Mouse (Mus musculus) right cerebral cortex, postnatal 36 days (tissue): ENCODE measurements around the gene Lrrn4.

Experiments used
- DNase-seq, 2 experiments: peaks; one replicate each; pipeline ENCODE4 v3.0.0; 2022; ENCODE audit warnings: low spot score in 2 of 2, mixed read lengths in 1 of 2

Lrrn4 gene

DNA sequence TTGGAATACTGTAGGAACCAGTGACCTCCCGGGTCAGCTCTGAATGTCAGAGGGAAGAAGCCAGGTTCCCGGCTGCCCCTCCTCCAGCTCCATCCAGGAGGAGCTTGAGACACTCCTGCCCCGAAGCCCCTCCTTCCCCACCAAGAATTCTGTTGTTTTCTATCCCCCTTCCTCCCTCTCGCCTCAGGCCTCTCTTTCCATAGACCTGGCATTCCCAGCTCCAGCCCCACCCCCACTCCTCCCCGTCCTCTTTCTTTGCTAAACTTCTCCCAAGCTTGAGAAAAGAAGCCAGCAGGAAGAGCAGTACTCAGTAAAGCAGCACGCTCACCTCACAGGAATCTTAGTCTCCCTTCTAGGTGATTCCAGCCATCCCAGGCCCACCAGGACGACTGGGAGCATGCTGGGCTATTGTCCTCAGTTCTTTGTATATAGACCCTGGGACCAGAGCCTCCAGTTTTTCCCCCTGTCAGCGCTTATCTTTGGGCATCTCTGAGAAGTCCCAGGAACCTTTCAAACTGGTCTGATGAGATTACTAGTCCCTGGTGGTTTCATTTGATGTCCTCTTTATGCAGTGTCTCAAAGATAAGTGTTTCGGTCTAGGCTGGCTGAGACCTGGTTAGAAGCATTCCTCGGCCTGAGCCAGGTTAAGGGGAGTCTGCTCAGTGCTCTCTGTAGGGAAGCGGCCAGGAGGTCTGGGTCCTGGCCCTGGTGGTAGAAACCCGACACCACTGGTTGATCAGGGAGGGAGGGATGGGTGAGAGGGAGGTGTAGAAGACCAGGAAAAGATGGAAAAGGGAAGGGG, at the start of gene Lrrn4:
Gene Lrrn4 (minus strand): TSS at position 48 of the 802 bp plus-strand sequence.
- no peak for DNase-seq

DNA sequence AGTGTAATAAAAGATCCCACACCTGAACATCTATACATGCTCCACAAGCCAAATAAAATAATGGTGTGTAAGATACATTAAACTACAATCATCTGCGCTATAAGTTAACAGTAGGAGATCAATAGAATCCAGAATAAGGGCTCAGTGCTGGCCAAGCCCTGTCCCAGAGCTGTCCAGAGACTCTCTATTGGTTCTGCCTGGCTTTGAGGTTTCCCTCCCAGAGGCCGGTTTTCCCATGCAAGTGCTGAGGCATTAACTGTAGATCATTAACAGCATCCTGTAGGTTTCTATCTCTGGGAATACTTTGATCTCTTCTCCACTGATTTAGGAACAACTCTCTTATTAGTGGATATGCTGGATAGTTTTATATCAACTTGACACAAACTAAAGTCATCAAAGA, 48.3 kb upstream of the Lrrn4 start:
- DNase-seq: no peak

DNA sequence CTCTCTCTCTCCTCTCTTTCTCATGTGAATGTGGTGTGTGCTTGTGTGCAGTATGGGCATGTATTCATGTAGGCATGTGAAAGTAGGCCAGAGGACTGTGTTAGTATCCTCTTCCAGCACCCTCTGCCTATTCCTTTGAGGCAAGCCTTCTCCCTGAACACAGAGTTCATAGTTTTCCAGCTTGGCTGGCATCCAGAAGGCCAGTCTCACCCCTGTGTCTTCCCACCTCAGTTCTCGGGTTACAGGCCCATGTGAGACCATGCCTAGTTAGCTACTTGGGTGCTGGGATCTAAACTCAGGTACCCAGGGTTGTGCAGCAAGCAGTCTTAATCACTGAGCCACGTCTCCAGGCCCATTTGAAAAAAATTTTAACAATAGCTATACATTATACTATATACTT, 47.2 kb upstream of the Lrrn4 start:
- no peak for DNase-seq

DNA sequence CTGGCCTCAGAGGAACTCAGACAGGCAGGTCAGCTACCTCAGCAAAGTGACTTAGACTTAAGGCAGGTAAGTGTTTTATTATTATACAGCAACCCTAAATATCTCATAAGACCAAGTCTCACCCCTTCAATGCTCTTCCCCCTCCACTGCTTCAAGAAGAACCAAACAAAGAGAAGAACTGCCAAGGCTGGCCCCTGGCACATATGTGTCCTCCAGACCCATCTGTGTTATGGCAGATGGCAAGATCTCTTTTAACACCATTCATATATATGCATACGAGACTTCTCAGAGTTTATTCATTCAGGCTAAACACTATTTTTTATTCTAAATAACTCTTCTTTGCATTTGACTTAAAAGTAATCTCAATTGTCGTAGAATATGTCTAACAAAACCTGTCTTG, 46.6 kb upstream of the Lrrn4 start:
- DNase-seq: no peak

DNA sequence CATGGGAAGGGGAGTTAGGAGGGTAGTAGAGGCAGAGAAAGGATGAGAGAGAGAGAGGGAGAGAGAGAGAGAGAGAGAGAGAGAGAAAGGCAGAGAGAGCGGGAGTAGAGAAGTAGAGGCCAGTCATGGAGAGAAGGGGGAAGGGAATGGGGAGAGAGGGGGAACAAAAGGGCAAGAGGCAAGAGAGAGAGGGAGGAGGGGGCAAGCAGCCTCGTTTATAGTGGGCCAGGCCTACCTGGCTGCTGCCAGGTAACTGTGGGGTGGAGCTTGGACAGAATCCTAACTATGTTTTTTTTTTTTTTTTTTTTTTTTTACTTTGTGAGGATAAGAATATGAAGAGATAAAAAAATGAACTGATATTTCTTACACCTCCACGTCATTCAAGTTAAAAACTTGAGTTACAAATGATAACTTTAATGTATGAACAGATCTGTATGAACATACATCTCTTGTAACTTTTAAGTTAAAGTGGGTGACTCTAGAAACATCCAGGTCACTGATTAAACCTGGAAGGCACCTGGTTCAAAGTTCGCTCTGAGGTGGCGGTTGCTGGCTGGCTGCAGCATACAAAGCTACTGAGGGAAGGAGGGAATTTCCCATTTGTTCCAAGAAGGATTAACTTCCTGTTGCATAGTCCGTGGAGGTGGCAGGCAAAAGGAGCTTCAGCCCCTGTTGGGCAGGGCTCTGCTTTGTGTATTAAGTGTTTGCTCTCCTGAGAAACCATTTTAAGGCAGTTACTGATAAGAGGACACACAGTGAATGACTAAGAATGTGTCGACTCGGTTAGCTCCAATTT, 42.8 kb upstream of the Lrrn4 start:
- no peak for DNase-seq

DNA sequence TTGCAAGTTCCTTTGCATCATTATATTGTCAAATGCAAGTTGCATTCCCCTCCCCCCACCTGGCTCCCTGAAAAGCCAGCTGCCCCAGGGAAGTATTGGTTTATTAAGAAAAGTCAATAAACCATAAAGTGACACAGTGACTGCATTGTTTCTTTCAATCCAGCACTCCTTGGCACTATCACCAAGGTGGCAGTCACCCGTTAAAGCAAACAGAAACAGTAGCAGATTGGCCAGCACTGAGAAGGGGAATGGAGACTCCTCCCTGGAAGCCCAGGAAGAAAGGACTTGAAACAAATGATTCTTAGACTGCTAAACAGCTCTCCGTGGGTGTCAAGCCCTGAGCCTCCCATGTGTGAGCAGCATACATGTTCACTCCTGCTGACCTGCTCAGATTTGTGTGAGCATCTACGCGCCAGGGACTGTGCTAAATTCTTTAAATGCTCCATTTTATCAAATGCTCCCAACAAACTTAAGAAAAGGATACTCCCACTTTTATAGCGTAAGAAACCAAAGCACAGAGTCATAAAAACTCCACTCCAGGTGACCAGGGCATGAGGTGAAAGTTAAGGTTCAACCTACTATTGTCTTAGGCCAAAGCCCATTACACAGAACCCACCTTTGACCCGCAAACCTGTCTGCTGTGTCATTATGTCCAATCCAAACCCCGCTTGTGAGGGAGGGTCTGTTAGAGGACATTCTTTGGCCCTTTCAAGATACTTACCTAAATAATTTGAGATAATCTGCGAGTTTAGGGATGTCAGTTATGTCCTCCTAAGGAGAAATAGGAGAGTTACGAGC, 41.6 kb upstream of the Lrrn4 start:
- no peak for DNase-seq

DNA sequence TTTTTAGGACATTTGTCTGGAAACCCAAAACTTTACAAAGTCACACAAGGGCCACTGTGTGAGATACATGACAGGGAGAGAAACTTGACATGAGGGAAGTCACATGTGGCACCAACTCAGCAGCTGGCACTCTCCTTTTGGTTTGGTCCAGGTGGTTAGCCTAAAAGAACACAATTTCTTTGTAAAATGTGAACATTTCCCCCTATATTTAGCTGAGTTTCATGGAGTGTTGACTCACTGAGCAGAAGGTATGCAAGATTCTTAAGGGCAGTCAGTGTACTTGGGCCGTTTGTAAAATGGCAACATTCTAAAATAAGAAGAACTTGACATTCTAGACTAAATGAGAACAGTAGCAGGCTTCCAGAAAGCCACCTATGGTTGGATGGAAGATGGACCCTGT, 34.1 kb upstream of the Lrrn4 start:
- DNase-seq: no peak

DNA sequence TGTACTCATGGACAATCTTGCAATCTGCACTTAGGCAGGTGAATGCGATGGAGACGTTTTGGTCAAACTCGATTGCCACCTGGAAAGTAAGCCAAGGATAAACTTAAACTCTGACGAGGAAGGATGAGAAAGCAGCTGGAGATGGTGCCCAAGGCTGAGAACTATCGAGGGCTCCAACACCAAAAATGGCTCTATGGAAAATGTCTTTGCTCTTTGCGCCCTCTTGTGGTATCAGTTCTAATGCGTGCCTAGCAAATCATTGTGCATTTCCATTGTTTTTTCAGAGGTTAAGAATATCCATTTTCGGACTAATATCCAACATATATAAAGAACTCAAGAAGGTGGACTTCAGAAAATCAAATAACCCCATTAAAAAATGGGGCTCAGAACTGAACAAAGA, 26.1 kb upstream of the Lrrn4 start:
- no peak for DNase-seq

DNA sequence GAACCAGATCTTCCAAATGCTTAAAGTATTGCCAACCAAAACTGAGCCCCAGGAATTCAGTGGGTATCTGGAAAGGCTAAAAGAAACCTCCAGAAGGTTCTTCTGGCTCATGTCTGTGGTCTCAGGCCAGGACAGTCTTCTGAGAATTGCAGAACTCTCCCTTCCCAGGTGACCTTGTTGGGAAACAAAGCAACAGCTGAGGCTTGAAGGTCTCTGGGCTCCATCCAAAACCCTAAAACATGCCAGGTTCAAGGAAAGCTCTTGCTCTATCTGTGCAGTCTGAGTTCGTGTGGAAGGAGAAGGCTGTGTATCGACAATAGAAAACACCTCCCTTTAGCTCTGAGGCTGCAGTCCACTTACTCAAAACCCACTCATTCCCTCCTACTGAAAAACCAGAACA, 24.3 kb upstream of the Lrrn4 start:
- DNase-seq: no peak

DNA sequence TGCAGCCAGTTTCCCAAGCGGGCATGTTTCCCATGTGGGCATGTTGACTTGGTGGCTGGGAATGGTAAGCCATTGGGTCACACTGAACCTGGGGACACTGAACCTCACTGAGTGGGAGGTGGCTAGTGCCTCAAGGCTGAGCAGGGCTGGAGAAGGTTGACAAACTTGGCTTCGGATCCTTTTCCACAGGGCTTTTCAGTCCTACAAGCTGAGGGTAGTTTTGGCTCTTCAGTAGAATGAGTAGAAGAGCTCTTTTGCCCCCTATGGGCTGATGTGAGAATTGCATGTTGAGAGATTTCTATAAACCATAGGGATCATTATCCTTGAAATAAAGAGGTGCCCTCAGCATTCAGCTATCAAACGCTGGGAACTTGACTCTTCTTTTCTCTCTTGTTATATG, 22.8 kb upstream of the Lrrn4 start:
- no peak for DNase-seq

DNA sequence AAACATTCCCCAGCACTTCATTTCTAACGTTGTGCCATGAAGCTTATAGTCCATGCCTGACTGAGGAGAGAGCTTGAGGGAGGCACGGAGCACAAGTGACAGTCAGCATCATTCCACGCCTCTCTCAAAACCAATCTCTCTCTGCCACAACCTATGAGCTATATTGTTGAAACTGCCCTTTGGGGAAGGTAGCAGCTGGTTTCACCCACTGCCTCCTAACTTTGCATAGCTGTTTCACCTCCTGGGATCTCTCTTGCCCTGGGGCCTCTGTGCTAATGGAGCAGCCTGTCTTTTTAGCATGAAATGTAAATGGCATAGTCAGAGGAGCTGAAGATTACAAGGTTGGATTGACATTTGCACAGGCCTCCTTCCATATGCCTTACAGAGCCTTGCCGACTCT, 21.4 kb upstream of the Lrrn4 start:
- DNase-seq: no peak

DNA sequence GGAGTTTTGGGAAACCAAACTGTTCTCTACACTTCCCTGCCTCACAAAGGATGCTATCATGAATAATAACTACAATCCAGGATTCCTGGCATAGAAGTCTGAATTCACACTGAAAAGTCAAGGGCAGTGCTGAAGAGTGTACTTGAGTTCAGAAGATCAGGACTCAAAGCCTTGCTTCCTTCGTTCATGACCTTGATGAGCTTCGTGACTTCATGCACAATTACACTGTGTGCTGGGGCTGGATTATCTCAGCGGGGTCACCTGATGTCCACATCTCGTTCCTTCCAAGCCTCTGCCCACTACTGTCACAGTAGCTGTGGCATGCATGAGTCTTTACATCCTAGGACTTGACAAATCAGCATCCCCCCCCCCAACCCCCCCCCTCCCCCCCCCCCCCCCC, 20.9 kb upstream of the Lrrn4 start:
- DNase-seq: no peak

DNA sequence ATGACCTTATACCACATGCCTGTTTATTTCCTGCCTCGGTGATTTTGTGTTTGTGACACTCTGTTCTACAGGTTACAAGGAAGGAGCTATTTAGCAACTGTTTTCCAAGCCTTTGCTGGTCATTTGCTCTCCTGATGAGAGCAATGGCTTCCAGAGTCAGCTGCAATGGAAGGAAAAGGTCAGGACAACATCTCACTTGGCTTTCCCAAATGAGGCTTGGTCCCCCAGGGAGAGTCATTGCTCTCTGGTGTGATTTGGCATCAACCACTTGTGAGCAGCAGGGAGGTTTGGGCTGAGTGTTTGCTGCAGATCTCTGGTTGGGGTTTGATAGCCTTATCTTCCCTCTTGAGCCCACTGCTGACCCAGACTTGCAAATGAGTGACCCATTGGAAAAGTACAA, 19.9 kb upstream of the Lrrn4 start:
- no peak for DNase-seq

DNA sequence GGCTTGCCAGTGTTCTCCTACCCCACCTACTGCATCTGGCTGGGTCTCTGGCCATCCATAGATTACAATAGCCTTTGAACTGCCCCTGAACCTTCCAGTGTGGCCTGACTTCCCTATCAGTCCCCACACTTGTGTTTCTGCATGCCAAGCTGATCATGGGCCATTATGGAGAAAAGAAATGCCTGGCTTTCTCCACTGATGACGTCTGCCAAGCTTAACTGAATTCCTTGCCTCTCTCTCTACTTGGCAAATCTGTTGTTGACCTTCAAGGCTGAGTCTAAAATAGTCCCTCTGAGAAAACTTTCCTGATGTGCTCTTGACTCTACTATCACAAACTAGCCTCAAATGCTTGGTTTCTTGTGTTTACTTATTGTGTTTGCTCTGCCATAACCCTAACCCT, 17.5 kb upstream of the Lrrn4 start:
- DNase-seq: no peak

DNA sequence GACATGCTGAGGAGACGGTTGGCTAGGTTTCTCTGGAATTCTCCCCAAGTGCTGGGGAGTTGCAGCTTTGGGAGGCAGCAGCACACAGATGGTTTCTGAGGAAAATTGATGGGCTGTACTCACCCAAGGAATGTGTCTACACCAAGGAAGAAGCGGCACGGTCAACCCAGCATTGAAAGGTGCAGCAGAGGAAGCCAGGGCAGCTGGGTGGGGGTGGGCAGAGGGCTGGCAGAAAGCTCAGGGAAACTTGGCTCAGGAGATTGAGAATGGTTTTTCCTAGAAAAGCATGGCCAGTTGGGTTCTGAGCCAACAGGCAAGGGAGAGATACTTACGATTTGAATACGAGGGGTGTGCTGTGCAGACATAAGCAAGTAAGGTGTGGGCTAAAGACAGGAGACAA, 13.1 kb upstream of the Lrrn4 start:
- no peak for DNase-seq

DNA sequence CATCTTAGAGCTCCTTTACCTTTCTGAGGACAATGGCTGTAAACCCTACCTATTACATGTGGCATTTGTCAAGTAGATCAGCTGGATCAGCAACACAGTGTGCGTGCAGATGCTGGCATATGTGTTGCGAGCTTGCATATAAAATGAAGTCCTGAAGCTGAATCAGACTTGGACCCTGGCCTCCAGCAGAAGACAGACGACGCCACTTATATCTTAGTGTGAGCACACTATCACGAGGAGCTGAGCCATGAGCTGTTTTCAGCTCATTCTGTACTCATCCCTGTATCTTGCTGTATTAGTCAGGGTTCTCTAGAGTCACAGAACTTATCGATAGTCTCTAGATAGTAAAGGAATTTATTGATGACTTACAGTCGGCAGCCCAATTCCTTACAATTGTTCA, 4.6 kb upstream of the Lrrn4 start:
- no peak for DNase-seq

DNA sequence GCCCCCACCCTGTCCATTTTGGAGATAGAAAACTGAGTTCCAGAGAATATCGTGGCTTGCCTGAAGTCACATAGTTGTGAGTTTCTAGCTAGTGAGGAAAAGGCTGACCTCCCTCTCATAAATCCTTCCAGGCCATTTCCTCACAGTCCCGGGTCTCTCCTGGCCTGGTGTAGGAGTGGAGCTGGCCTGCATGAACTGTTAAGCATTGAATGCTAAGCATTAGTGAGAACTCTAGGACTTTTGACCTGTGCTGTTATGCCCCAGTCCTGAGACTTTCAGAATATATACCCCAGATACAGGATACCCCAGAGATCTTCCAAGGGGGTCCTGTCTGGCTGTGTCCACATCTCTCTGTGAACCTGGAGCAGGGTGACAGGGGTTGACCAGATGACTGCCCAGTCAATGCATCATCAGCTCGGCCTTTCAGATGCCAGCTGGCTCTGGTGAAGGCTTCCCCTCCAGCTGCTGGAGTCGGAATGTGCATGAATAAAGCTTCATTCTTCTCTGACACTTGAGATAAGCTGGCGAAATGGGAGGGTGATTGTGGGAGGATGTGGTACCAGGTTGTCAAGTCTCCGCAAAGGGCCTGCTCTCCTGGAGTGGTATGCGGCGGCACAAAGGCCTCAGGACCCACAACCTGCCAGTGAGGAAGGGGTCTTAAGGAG, 3.7 kb upstream of the Lrrn4 start:
- DNase-seq: no peak

DNA sequence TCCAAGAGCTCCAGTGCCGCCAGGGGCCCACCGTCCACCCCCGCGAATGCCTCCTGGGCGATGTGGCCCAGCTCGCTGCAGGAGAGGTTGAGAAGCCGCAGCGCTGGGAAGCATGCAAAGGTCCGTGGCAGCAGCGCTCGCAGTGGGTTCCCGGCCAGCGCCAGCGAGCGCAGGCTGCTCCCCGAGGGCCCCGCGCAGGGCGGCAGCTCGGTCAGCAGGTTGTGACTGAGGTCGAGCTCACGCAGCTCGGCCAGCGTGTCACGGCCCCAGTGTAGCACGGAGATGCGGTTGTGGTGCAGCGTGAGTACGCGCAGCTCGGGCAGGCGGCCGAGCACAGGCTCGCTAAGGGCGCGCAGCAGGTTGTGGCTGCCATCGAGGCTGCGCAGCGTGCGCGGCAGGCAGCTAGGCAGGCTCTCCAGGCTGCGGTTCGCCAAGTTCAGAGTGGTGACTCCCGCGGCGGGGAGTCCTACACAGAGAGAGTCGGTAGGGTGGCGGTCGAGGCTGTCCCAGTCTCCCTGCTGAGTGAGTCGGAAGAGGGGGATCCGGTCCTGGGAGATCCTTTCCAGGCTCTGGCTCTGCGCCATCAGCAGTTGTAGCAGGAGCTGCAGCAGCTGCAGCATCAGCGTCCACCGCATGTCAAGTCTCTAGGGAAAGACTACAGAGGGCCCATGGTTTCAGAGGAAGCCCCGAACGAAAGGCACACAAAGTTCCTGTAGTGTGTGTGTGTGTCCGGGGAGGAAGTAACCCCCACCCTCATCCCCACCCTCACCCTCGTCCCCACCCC, 1.2 kb downstream of the Lrrn4 start:
- no peak for DNase-seq

DNA sequence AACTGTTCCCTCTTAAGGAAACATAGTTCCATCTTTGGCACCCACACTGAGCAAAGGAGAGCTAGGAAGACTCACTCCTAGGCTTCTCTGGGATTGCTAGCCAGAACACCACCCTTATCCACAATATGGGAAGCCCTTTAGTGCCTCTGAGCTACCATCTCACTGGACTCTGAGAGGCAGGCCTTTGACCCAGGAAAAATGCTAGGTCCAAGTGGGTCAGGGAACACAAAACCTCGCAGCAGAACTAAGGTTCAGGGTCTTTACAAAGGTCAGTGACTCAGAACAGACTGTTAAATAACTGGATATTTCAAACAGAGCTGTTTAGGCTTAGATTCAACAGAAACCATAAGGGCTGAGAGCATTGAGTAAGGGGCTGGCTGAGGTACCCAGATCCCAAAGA, 3.7 kb downstream of the Lrrn4 start:
- DNase-seq: no peak

DNA sequence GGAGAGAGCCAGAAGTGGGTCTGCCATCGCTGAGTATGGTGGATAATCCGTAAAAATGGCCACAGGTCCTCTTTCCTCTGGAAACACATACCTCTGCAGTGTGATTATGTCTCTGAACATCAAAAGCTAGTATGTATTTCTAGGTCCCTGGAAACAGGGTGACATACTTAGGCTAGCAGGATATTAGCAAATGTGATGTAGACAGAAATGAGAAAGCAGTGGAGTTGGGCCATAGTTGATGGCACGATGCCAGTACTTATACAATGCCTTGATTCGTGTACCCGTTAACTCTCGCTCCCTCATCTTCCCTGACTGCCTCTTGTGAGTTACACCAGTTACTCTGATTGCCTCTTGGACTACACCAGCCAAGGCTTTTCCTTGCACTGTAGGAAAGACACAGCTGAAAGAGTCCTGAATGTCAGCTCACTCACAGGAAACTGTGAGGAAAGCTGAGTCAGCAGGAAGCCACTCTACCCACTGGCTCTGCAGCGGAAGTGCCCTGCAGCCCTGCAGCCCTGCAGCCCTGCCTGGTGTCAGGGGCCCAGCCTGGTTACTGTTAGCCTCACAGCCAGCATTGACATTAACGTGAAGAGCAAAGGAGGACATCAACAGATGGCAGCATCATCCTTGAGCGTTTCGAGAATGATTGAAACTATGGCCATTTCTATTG, 6.9 kb downstream of the Lrrn4 start:
- no peak for DNase-seq

DNA sequence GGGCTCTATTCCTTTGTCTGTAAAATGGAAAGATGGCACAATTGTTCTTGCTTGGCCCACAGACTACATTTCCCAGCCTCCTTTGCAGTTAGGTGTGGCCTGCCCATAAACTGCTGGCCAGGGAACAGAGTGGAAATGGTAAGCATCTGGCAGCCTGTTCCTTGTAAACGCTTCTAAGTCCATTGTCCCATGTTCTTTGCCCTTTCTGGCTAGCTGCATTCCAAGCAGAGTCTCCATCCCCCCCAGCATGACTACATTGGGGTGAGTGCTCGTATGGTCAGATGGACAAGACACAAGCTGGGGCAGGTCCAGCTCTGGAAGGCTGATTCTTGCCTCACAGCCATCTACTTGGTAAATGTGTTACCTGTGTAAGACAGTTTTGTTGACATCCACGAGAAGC, 9.0 kb downstream of the Lrrn4 start:
- no peak for DNase-seq
